Comparison of ENCODE assay signal across 7 mouse cellular contexts in the genomic region with DNA sequence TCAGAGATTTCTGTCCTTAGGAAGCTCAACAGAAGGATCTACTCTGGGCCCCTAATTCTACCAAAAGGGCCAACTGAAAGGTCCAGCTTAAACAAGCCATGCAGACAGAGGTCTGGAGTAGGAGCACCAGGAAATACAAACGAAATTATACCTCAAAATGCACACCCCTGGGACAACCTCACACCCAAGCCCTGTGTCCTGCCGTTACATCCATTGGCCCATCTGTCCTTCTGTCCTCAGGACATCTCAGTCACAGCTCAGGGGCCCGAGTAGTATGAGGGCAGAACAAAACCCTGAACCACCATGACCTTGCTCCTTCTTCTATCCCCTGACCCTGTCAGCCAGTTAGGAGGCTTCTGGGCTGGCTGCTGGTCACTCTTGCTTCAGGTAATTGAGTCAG. TPM values are rescaled to one million over a fixed set of nuclear protein-coding genes. Genes with fewer than 3 reads are reported as not detected.
A peak's percentile ranks its signal among the peaks of the same experiment; 100 is the strongest.
DNase-seq lines count a peak whose midpoint lies in the region; ATAC-seq and TF ChIP-seq lines count a peak whose summit lies in the region.

No protein-coding gene starts in this region.

- H3K9me3 ChIP-seq in liver, embryonic 11.5 days (ENCODE audit: control insufficient read depth, low read length), result no peaks in the 10 kb centered on the region
- H3K9me3 ChIP-seq in forebrain, postnatal 0 days (ENCODE audit: low read length), result no peaks in the 10 kb centered on the region
- no peaks in the 10 kb centered on the region for H3K9me3 ChIP-seq in limb, embryonic 15.5 days
- no peaks in the 10 kb centered on the region for H3K9me3 ChIP-seq in stomach, embryonic 14.5 days (ENCODE audit: control insufficient read depth, low read depth, low read length)

- peaks cover 2% of the 10 kb centered on the region for H3K4me1 ChIP-seq in liver, embryonic 11.5 days (replicated peaks; ENCODE audit: control insufficient read depth, insufficient read depth, low read length)
- no peaks in the 10 kb centered on the region; the same call in 1 of the 2 replicates for H3K4me1 ChIP-seq in forebrain, postnatal 0 days (ENCODE audit: insufficient read depth)
- peaks cover 53% of the 10 kb centered on the region for H3K4me1 ChIP-seq in limb, embryonic 15.5 days
- H3K4me1 ChIP-seq in stomach, embryonic 14.5 days (ENCODE audit: control insufficient read depth, insufficient read depth, low read length), result peaks cover 9% of the 10 kb centered on the region; the same call in 1 of the 2 replicates

- H3K9ac ChIP-seq in liver, embryonic 11.5 days (ENCODE audit: low read depth, low read length), result no peak overlapping the region
- H3K9ac ChIP-seq in forebrain, postnatal 0 days, result peak overlapping the region; percentile 51
- H3K9ac ChIP-seq in limb, embryonic 15.5 days, result peak overlapping the region; percentile 68; the same call in 1 of the 2 replicates
- peak overlapping the region; percentile 68; the same call in 1 of the 2 replicates for H3K9ac ChIP-seq in stomach, embryonic 14.5 days (replicated peaks; ENCODE audit: low read depth, low read length)

- no peak overlapping the region for H3K27ac ChIP-seq in liver, embryonic 11.5 days (ENCODE audit: low read depth, low read length)
- no peak overlapping the region for H3K27ac ChIP-seq in forebrain, postnatal 0 days (ENCODE audit: low read depth, low read length)
- peak overlapping the region; percentile 97 for H3K27ac ChIP-seq in limb, embryonic 15.5 days
- peak overlapping the region; percentile 6; the same call in 1 of the 2 replicates for H3K27ac ChIP-seq in stomach, embryonic 14.5 days (ENCODE audit: low read length)

- ATAC-seq in liver, embryonic 11.5 days (replicated peaks; ENCODE audit: low FRiP score), result no peak
- no peak for ATAC-seq in forebrain, postnatal 0 days
- ATAC-seq in limb, embryonic 15.5 days (ENCODE audit: insufficient number of reproducible peaks, low FRiP score, low TSS enrichment, low read depth), result no peak
- ATAC-seq in stomach, embryonic 14.5 days (ENCODE audit: insufficient number of reproducible peaks, insufficient read depth, low FRiP score, low read depth), result no peak

- peak overlapping the region; percentile 46; the same call in 1 of the 2 replicates for H3K4me3 ChIP-seq in liver, embryonic 11.5 days (ENCODE audit: low read depth, low read length)
- H3K4me3 ChIP-seq in forebrain, postnatal 0 days (ENCODE audit: low read depth, low read length), result peak overlapping the region; percentile 46
- H3K4me3 ChIP-seq in limb, embryonic 15.5 days, result peak overlapping the region; percentile 70
- H3K4me3 ChIP-seq in stomach, embryonic 14.5 days (ENCODE audit: low read depth, low read length), result peak overlapping the region; percentile 55

- peak overlapping the region; percentile 57 for H3K4me2 ChIP-seq in liver, embryonic 11.5 days
- peak overlapping the region; percentile 61 for H3K4me2 ChIP-seq in forebrain, postnatal 0 days (ENCODE audit: low read depth)
- peak overlapping the region; percentile 85 for H3K4me2 ChIP-seq in limb, embryonic 15.5 days
- H3K4me2 ChIP-seq in stomach, embryonic 14.5 days (replicated peaks; ENCODE audit: low read depth, low read length), result peak overlapping the region; percentile 72

- 18% methylated on average over 3 of the region's 3 CpGs for WGBS in liver, embryonic 11.5 days
- WGBS in forebrain, postnatal 0 days, result 35% methylated on average over 3 of the region's 3 CpGs
- WGBS in limb, embryonic 15.5 days, result 42% methylated on average over 3 of the region's 3 CpGs
- 47% methylated on average over 3 of the region's 3 CpGs for WGBS in stomach, embryonic 14.5 days

- H3K36me3 ChIP-seq in liver, embryonic 11.5 days (ENCODE audit: control insufficient read depth, insufficient read depth, low read length), result no peaks in the 10 kb centered on the region
- H3K36me3 ChIP-seq in forebrain, postnatal 0 days (ENCODE audit: insufficient read depth), result no peaks in the 10 kb centered on the region
- H3K36me3 ChIP-seq in limb, embryonic 15.5 days, result no peaks in the 10 kb centered on the region
- H3K36me3 ChIP-seq in stomach, embryonic 14.5 days (ENCODE audit: control insufficient read depth, insufficient read depth, low read length), result no peaks in the 10 kb centered on the region

- H3K27me3 ChIP-seq in liver, embryonic 11.5 days (replicated peaks; ENCODE audit: control insufficient read depth, insufficient read depth, low read length), result peaks cover 93% of the 10 kb centered on the region
- peaks cover 24% of the 10 kb centered on the region for H3K27me3 ChIP-seq in forebrain, postnatal 0 days (ENCODE audit: insufficient read depth, low read length)
- H3K27me3 ChIP-seq in limb, embryonic 15.5 days, result peaks cover 70% of the 10 kb centered on the region
- peaks cover 36% of the 10 kb centered on the region for H3K27me3 ChIP-seq in stomach, embryonic 14.5 days (ENCODE audit: control insufficient read depth, insufficient read depth, low read length)

- no peak for DNase-seq in liver, embryonic 11.5 days (ENCODE audit: low spot score)
- no peak for DNase-seq in liver
- DNase-seq in forebrain, postnatal 0 days, result no peak
- DNase-seq in cerebellum, postnatal 4 days (ENCODE audit: low spot score in 2 of 2), result no peak
- DNase-seq in right cerebral cortex, postnatal 10 days (ENCODE audit: low spot score in 2 of 2), result no peak

- TF ChIP-seq CTCF in forebrain, postnatal 0 days (IDR thresholded peaks at IDR 0.05; ENCODE audit: low read depth), result no peak

RNA-seq across cellular contexts. Expression of gene Prdm16, which starts 2.7 kb away (rescaled TPM):
- 7.0 and 7.2 TPM in 2 replicates for polyA plus RNA-seq in liver, embryonic 11.5 days (2014; fragmentation: Nextera tagmentation; extraction: Ambion mirVana)
- total RNA-seq in forebrain, postnatal 0 days (2014; rRNA removed), result 9.8 and 10.7 TPM in 2 replicates
- 7.8 and 16.3 TPM in 2 replicates for polyA plus RNA-seq in forebrain, postnatal 0 days (2015; fragmentation: Nextera tagmentation; extraction: Ambion mirVana)
- polyA plus RNA-seq in limb, embryonic 15.5 days (2015; fragmentation: Nextera tagmentation; extraction: Ambion mirVana), result 16.9 and 17.5 TPM in 2 replicates
- 18.4 and 21.8 TPM in 2 replicates for polyA plus RNA-seq in stomach, embryonic 14.5 days (2014; fragmentation: Nextera tagmentation; extraction: Ambion mirVana)

RNA-seq across cellular contexts. Expression of gene Actrt2, which starts 33.7 kb away (rescaled TPM):
- polyA plus RNA-seq in liver, embryonic 11.5 days (2014; fragmentation: Nextera tagmentation; extraction: Ambion mirVana), result not detected in 2 replicates
- not detected in 2 replicates for total RNA-seq in forebrain, postnatal 0 days (2014; rRNA removed)
- polyA plus RNA-seq in forebrain, postnatal 0 days (2015; fragmentation: Nextera tagmentation; extraction: Ambion mirVana), result not detected in 2 replicates
- not detected in 2 replicates for polyA plus RNA-seq in limb, embryonic 15.5 days (2015; fragmentation: Nextera tagmentation; extraction: Ambion mirVana)
- not detected in 2 replicates for polyA plus RNA-seq in stomach, embryonic 14.5 days (2014; fragmentation: Nextera tagmentation; extraction: Ambion mirVana)

Comparison
In these comparisons a context has a peak if more than half of its experiments do, and no peak if none do; other contexts are left out.
1. H3K27ac ChIP-seq: peak in limb, embryonic 15.5 days (single experiment) and stomach, embryonic 14.5 days (single experiment); none in liver, embryonic 11.5 days (single experiment) and forebrain, postnatal 0 days (single experiment).
2. Peak in every context shown above with its lines, with median percentiles within 50 percentile points of each other: H3K4me2 ChIP-seq and H3K4me3 ChIP-seq.